Mouse (Mus musculus) megakaryocyte-erythroid progenitor cell, adult 5-6 weeks (primary cell): ENCODE results near the gene Zc3h7b. TPM values are rescaled to one million over a fixed set of nuclear protein-coding genes. Genes with fewer than 3 reads are reported as not detected.
A peak's percentile ranks its signal among the peaks of the same experiment; 100 is the strongest.

Experiments used
- ATAC-seq: replicated peaks from 2 replicates; pipeline ENCODE4 v1.8.0; 2016; ENCODE audit warnings: mild to moderate bottlenecking, inconsistent platforms; ENCODE audit not compliant: severe bottlenecking, poor library complexity, low FRiP score, low TSS enrichment
- total RNA-seq, 2 experiments: library from RNA; stranded (forward) in 1 of 2; stranded (reverse) in 1 of 2; fragments of 200-1000, 215-1000 nt in 1 of 2; fragments of >200 nt in 1 of 2; fragmentation: Nextera tagmentation in 1 of 2; gene quantifications; 2 replicates each; pipeline ENCODE4 v1.2.3; 2014 to 2017

The Zc3h7b gene
- total RNA-seq, 2 experiments from 2014 or later = 22.4 to 35.7 TPM

DNA sequence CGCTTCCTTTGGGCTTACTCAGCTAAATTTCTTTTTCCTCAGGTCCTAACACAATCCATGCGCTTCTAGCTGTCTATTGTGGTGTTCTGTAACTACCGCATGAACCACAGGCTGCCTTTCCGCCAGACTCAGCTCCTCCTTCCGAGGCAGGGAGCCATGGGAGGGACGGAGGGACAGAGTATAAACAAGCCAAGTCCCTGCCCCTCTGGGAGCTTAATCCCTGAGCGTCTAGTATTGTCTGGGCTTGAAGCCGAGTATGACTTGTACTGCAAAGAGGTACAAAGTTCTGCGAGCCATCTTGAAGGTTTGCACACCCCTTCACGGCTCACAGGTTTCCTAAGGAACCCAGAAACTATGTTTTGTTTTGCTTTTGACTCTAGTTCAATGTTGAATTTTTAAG is 65.3 kb downstream of the Zc3h7b start:
- peak; percentile 45 for ATAC-seq

- peak; percentile 94 for ATAC-seq
Measured at GRCm38 (mm10) chr15:81810671-81811598, 66.1 kb downstream of the Zc3h7b start.

DNA sequence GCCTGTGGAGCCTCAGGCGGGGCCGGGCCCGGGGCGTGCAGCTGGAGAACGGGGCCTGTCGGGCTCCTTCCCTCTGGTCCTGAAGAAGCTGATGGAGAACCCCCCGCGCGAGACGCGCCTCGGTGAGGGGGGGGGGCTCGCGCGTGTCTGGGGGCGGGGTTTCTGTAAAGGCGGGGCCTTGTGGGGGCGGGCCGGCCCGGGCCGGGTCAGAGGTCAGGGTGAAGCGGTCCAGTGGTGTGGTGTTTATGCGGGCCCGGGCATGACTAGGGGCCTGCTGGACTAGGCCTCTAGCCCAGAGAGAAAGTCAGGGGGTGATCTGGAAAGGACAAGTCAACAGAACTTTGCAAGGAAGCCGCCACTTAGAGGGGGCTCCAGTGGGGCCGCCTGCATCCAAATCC is 66.7 kb downstream of the Zc3h7b start:
- ATAC-seq = no peak

DNA sequence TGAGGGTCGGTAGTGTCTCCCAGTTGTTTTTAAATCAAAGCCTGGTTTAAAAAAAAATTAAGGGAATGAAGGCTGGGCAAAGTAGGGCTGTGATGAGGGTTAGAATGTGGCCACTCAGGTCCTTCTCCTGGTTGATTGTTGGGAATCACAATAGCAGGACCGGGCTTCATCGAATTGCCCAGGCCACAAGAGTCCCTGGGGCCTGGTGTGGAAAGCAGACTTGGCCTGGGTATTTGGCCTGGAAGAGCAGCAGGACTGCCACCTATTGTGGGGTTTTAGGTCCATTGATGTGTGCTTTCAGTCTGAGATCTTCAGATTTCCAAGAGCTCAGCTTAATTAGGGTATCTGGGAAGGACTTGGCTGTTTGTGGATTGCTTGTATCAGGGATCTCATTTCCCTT is 67.4 kb downstream of the Zc3h7b start:
- no peak for ATAC-seq

GRCm38 (mm10) chr15:81812696-81813631 is 68.1 kb downstream of the Zc3h7b start:
- ATAC-seq = no peak

GRCm38 (mm10) chr15:81813986-81814705 is 69.3 kb downstream of the Zc3h7b start:
- ATAC-seq = no peak

GRCm38 (mm10) chr15:81814716-81815370 is 70.0 kb downstream of the Zc3h7b start:
- ATAC-seq = no peak

- ATAC-seq = no peak
Measured at GRCm38 (mm10) chr15:81818404-81818803, 73.5 kb downstream of the Zc3h7b start.

DNA sequence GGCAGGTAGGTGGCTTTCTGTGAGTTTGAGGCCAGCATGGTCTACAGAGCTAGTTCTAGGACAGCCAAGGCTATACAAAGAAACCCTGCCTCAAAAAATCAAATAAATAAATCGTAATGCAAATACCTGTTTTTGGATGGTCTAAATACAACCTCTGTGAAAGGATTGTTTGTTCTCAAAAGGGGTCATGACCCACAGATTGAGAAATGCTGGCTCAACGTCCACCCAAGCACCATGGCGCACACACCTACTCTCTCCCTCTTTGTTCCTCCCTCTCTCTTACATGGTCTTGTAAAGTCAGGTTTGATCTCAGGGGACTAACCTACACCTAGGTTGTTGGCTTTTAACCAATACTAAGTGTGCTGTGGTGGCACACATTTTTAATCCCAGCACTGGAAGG is 77.8 kb downstream of the Zc3h7b start:
- no peak for ATAC-seq

DNA sequence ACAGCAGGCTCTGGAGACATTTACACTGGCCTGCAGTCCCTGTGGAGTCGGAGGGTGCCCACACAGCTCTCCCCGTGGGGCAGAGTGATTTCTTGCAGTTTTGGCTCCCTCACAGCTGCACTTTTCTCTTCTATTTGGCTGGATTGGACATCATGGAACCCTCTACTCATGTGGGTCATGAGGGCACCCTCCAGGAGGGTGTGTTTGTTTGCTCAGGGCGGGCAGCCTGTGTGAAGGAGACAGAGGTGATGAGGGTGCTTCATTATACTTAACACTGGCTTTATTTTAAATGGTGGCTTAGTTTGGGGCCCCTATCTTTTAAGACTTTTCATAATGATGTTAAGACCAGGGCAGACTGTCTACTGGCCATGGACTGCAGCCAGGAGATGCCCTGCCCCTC is 80.0 kb downstream of the Zc3h7b start:
- no peak for ATAC-seq

GRCm38 (mm10) chr15:81828426-81829207 is 83.8 kb downstream of the Zc3h7b start:
- ATAC-seq = no peak

DNA sequence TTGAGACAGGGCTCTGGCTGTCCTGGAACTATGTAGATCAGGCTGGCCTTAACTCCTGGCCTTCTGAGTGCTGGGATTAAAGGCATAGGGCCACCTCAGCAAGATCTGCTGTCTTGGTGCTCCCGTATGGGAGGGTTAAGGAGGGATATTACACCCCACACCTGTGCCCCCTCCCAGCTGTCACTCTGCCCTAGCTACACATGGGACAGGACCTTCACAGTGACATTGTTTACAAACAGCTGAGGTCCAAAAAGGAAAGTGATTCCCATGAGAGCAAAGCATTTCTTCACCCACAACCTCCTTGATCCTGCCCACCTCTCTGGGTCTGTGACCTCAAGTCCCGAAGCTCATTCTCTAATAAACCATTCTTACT is 84.3 kb downstream of the Zc3h7b start:
- no peak for ATAC-seq

- no peak for ATAC-seq
Measured at GRCm38 (mm10) chr15:81830530-81830929, 85.7 kb downstream of the Zc3h7b start.

DNA sequence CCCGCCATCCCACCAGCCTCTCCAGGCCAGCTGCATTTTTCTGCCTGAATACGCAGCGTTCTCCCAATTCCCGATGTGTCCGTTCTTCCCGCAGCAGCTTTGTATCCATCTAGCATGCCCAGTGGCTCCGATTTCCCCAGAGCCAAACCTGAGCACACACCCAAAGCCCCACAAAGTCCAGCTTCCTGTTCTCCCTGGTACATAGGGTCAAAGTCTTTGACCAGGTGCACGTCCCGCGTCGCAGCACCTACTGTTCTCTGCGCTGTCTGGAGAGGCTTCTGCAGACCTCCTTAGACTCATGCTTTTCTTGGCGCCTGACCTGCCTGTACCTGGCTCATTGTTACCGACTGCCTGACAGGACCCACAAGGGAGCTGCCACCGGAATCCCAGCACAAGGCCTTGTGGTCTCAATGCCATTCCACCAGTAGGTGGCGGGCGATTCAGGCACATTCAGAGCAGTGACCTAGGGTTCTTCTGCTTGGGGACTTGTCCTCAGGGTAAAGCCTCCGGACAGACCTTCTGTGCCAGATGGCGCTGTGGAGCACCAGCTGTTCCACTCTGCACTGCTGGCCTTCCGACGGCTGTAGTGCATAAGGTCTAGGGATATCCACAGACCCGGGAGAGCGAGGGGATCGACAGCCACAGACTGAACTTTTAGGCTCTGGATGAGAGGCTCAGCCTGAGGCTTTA is 86.4 kb downstream of the Zc3h7b start:
- peak; percentile 93 for ATAC-seq

DNA sequence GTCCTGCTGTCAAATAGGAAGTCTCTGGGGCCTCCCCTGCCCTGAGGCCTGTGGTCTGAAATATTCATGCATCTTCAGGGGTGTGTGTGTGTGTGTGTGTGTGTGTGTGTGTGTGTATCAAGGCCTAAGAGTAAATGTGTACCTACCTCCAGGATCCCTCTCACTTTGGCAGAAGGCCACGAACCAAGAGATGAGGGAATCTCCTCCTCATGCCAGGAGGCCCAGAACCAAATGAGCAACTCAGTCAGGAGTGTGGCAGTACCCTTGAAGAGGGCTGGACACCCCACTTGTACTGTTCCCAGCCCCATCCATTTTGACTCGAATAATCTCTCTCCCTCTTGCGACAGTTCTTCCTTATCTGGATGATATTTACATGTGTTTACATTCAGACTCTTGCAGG is 87.4 kb downstream of the Zc3h7b start:
- no peak for ATAC-seq

DNA sequence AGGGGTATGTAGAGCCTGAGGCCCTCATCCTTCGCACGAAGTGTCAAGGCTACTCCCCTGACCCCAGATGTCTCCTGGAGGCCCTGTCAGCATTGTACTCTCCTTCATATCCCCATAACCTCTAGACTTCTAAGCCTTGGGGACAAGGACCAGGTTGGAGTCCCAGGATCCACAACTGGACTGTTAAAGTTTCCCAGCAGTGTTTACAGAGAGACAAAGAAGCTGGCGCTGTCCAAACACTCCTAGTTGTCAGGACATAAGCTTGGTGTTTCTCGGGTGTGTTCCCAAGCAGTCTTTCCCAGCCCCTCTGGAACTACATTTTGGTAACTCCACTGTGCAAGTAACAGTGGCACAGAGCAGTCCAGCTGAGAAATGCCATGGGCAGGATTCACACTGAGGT is 88.6 kb downstream of the Zc3h7b start:
- ATAC-seq = no peak

GRCm38 (mm10) chr15:81834171-81834841 is 89.4 kb downstream of the Zc3h7b start:
- ATAC-seq = no peak
